Mouse (Mus musculus): ENCODE data around the gene Cd209g. TPM values are rescaled to one million over a fixed set of nuclear protein-coding genes. Genes with fewer than 3 reads are reported as not detected.

Gene Cd209g
- polyA plus RNA-seq, 1 experiment from 2014 or later: not detected

GRCm38 (mm10) chr8:4186151-4186550, 52.3 kb downstream of the Cd209g start:
- H3K4me1 ChIP-seq (ENCODE audit: control insufficient read depth, insufficient read depth, low read length): no peaks in the 10 kb centered on the region
- no peak overlapping the region for H3K4me3 ChIP-seq (ENCODE audit: low read depth, low read length)
- no peak overlapping the region for H3K9ac ChIP-seq (replicated peaks; ENCODE audit: low read depth, low read length)
- no peaks in the 10 kb centered on the region for H3K27me3 ChIP-seq (ENCODE audit: control insufficient read depth, insufficient read depth, low read length)
- WGBS: 85% methylated on average over 2 of the region's 2 CpGs
- ATAC-seq (ENCODE audit: insufficient number of reproducible peaks, insufficient read depth, low FRiP score, low read depth): no peak
- no peak overlapping the region for H3K27ac ChIP-seq (ENCODE audit: low read length)
- H3K9me3 ChIP-seq (ENCODE audit: control insufficient read depth, low read depth, low read length): no peaks in the 10 kb centered on the region
- no peak overlapping the region for H3K4me2 ChIP-seq (replicated peaks; ENCODE audit: low read depth, low read length)
- peaks cover 5% of the 10 kb centered on the region; the same call in 1 of the 2 replicates for H3K36me3 ChIP-seq (ENCODE audit: control insufficient read depth, insufficient read depth, low read length)

Other genes starting within 250 kb of the Cd209g start
- gene Cd209b, start 207.3 kb upstream of the Cd209g start, polyA plus RNA-seq (2014; fragmentation: Nextera tagmentation; extraction: Ambion mirVana): not detected in 2 replicates
- 0.60 and 0.95 TPM in 2 replicates for gene Cd209c, start 179.4 kb upstream of the Cd209g start, polyA plus RNA-seq (2014; fragmentation: Nextera tagmentation; extraction: Ambion mirVana)
- gene Cd209f, start 28.3 kb upstream of the Cd209g start, polyA plus RNA-seq (2014; fragmentation: Nextera tagmentation; extraction: Ambion mirVana): not detected in 2 replicates
- 20.2 and 20.8 TPM in 2 replicates for gene Evi5l, start 32.5 kb downstream of the Cd209g start, polyA plus RNA-seq (2014; fragmentation: Nextera tagmentation; extraction: Ambion mirVana)
- gene Prr36, start 83.4 kb downstream of the Cd209g start, polyA plus RNA-seq (2014; fragmentation: Nextera tagmentation; extraction: Ambion mirVana): 6.3 and 8.9 TPM in 2 replicates
- 3.5 and 3.6 TPM in 2 replicates for gene Lrrc8e, start 92.7 kb downstream of the Cd209g start, polyA plus RNA-seq (2014; fragmentation: Nextera tagmentation; extraction: Ambion mirVana)
- 22.0 and 26.0 TPM in 2 replicates for gene Map2k7, start 104.6 kb downstream of the Cd209g start, polyA plus RNA-seq (2014; fragmentation: Nextera tagmentation; extraction: Ambion mirVana)
- 2.4 and 2.7 TPM in 2 replicates for gene Gm49320, start 104.8 kb downstream of the Cd209g start, polyA plus RNA-seq (2014; fragmentation: Nextera tagmentation; extraction: Ambion mirVana)
- gene Tgfbr3l, start 114.1 kb downstream of the Cd209g start, polyA plus RNA-seq (2014; fragmentation: Nextera tagmentation; extraction: Ambion mirVana): 4.9 and 5.3 TPM in 2 replicates
- 57.1 and 61.9 TPM in 2 replicates for gene Snapc2, start 119.0 kb downstream of the Cd209g start, polyA plus RNA-seq (2014; fragmentation: Nextera tagmentation; extraction: Ambion mirVana)
- 82.9 and 87.4 TPM in 2 replicates for gene Ctxn1, start 125.2 kb downstream of the Cd209g start, polyA plus RNA-seq (2014; fragmentation: Nextera tagmentation; extraction: Ambion mirVana)
- 80.7 and 81.1 TPM in 2 replicates for gene Timm44, start 141.8 kb downstream of the Cd209g start, polyA plus RNA-seq (2014; fragmentation: Nextera tagmentation; extraction: Ambion mirVana)
- 17.0 and 17.2 TPM in 2 replicates for gene Ccl25, start 191.1 kb downstream of the Cd209g start, polyA plus RNA-seq (2014; fragmentation: Nextera tagmentation; extraction: Ambion mirVana)
- gene Elavl1, start 191.3 kb downstream of the Cd209g start, polyA plus RNA-seq (2014; fragmentation: Nextera tagmentation; extraction: Ambion mirVana): 224 and 239 TPM in 2 replicates

Measured in stomach, embryonic 14.5 days (tissue).